Mouse (Mus musculus) olfactory bulb, adult 2 months (tissue): ENCODE data around the gene Tsku.

Source experiments
- CTCF ChIP-seq: fragments of 200-500 bp; IDR thresholded peaks from 2 replicates; pipeline ENCODE4 v1.5.1; 2012; ENCODE audit warnings: low read depth, mild to moderate bottlenecking, low read length, moderate library complexity; ENCODE audit not compliant: insufficient read depth
- POLR2A ChIP-seq: fragments of 200-500 bp; IDR thresholded peaks from 2 replicates; pipeline ENCODE4 v1.6.1; 2012; ENCODE audit warnings: mild to moderate bottlenecking, low read depth, low read length, moderate library complexity; ENCODE audit not compliant: insufficient read depth

- TF ChIP-seq CTCF (no peak), POLR2A (no peak)
Observed at GRCm38 (mm10) chr7:98369762-98370369, 8.7 kb upstream of the Tsku start.
